Mouse (Mus musculus) ovary, adult 2 months (tissue): Measurements from ENCODE around the gene Sf3b5. TPM values are rescaled to one million over a fixed set of nuclear protein-coding genes. Genes with fewer than 3 reads are reported as not detected.

Experiments
- polyA plus RNA-seq: library from polyadenylated mRNA; depleted of rRNA; stranded (reverse); fragments of >200 nt; gene quantifications from 2 replicates; pipeline ENCODE4 v1.2.3, GENCODE M21; 2012; rRNA removed

Gene Sf3b5
- polyA plus RNA-seq: 73.6 and 78.5 TPM in 2 replicates

DNA sequence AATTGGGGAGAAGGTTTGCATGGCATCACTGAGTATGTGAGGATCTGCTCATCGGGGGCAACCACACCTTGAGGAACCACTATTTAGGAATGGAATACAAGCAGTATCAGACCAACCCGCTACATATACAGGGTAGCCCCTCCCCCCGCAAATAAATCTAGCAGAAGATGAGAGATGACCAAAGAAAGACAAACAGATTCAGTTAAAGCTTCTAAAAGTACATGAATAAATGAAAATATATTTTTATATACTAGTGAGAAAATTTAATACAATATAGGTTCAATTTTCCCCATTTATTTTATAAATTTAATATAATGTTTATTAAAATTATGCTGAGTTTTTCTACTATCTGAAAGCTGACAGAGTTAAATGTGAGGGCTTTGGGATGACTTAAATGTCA, at the start of gene Sf3b5:
Sf3b5 (plus strand) TSS at position 301 of the 400 bp plus-strand sequence.

DNA sequence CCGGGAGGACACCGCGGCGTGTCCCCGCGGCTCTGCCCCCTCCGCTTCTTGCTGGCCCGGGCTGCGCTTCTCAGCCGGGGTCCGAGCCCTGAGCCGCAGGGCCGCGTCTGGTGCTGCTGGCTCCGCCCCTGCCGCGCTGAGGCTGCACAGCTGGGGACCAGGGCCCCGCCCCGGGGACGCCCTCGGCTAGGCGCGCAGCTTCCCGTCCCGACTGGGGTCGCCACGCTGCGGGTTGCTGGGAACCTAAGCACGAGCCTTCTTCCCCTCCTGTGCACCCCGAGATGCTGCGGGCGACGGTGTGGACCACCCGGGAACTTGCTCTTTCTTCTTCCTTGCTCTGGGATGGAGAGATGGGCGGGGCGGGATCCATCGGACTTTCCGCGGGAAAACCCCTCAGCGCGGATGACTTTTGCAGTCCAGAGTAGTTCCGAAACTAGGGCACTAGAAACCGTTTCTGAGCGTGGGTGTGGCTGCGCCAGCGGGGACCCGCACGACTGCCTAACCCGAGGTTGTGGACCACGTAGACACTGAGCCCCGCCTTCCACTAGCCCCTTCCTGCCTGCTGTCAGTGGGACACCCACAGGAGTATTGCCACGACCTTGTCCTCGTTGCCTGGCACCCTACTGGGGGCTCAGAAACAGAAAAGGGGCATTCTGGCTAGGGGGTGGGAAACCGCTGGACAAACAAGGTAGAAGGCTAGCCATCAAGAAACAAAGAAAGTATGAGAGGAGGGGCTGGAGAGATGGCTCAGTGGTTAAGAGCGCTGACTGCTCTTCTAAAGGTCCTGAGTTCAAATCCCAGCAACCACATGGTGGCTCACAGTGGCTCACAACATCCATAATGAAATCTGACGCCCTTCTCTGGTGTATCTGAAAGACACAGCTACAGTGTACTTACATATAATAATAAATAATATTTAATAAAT, 40.7 kb upstream of the Sf3b5 start, which contains the start of gene Stx11:
Stx11 (minus strand) TSS at position 148 of the 925 bp plus-strand sequence.

Other genes starting within 250 kb of the Sf3b5 start
- gene Utrn, start 136.0 kb upstream of the Sf3b5 start, polyA plus RNA-seq: 19.7 and 21.4 TPM in 2 replicates
- 6.6 and 8.3 TPM in 2 replicates for gene Stx11, start 41.0 kb upstream of the Sf3b5 start, polyA plus RNA-seq
- gene Plagl1, start 55.2 kb downstream of the Sf3b5 start, polyA plus RNA-seq: 73.8 and 94.3 TPM in 2 replicates
- gene Zc2hc1b, start 172.7 kb downstream of the Sf3b5 start, polyA plus RNA-seq: not detected in 2 replicates
- 11.3 and 15.3 TPM in 2 replicates for gene Ltv1, start 187.8 kb downstream of the Sf3b5 start, polyA plus RNA-seq